Mouse (Mus musculus) neural tube, embryonic 13.5 days (tissue): ENCODE results near the gene C1qtnf5. TPM values are rescaled to one million over a fixed set of nuclear protein-coding genes. Genes with fewer than 3 reads are reported as not detected.
A peak's percentile ranks its signal among the peaks of the same experiment; 100 is the strongest.

Experiments
- ATAC-seq: fragments of 200-750 bp; cut with Nextera tagmentation; 2 replicates; pipeline ENCODE4 v1.8.0; 2017; ENCODE audit warnings: low read depth, mild to moderate bottlenecking, moderate TSS enrichment, moderate library complexity
- H3K27ac ChIP-seq: fragments of 300-500 bp; sonication (generic); replicated peaks from 2 replicates; pipeline ENCODE4 v1.5.1; 2015; ENCODE audit warnings: moderate library complexity, mild to moderate bottlenecking, inconsistent platforms
- H3K27me3 ChIP-seq: fragments of 300-500 bp; sonication (generic); 2 replicates; pipeline ENCODE4 v1.6.1; 2015; ENCODE audit warnings: mild to moderate bottlenecking, inconsistent platforms
- H3K36me3 ChIP-seq: fragments of 300-500 bp; sonication (generic); 2 replicates; pipeline ENCODE4 v1.6.1; 2015; ENCODE audit warnings: mild to moderate bottlenecking, inconsistent platforms
- H3K4me1 ChIP-seq: fragments of 300-500 bp; sonication (generic); replicated peaks from 2 replicates; pipeline ENCODE4 v1.6.1; 2015; ENCODE audit warnings: inconsistent platforms
- H3K4me2 ChIP-seq: fragments of 300-500 bp; sonication (generic); 2 replicates; pipeline ENCODE4 v1.6.1; 2015; ENCODE audit warnings: inconsistent platforms, mild to moderate bottlenecking, moderate library complexity
- H3K4me3 ChIP-seq: fragments of 300-500 bp; sonication (generic); 2 replicates; pipeline ENCODE4 v1.5.1; 2015; ENCODE audit warnings: mild to moderate bottlenecking, inconsistent platforms
- H3K9ac ChIP-seq: fragments of 300-500 bp; sonication (generic); 2 replicates; pipeline ENCODE4 v1.6.1; 2015; ENCODE audit warnings: moderate library complexity, mild to moderate bottlenecking, inconsistent platforms
- H3K9me3 ChIP-seq: fragments of 300-500 bp; sonication (generic); 2 replicates; pipeline ENCODE4 v1.6.1; 2016; ENCODE audit warnings: inconsistent platforms
- WGBS: fragments of 180-500 bp; shearing (Covaris S2); methylation state at CpG from one replicate; pipeline ENCODE4 v1.1.7; 2015; 5-methylcytosine and 5-hydroxymethylcytosine counted together
- polyA plus RNA-seq: library from polyadenylated mRNA; unstranded; fragments of >200 nt; fragmentation: Nextera tagmentation; extraction: Ambion mirVana; gene quantifications from 2 replicates; pipeline ENCODE4 v1.2.1, GENCODE M21; 2015

The C1qtnf5 gene
- polyA plus RNA-seq, 1 experiment from 2014 or later, result 3.6 TPM

DNA sequence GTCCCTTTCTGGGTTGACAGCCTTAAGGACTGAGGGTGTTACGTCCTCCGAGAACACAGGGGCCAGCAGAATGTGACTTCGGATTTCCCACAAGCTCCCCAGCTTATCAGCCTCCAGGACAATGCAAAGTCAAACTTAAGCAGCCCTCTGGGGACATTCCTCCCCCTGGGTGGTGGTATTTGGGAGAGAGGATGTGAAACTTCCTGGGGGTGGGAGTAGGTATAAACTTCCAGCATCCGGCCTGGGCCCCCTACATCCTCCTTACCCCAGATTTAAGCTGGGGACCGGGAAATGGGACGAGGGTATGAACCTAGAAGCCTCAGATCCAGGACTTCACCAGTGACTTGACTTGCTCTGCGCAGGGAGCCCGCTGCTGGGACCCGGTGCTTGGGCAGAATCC, 22.6 kb downstream of the C1qtnf5 start:
- ATAC-seq, result no peak
- peak overlapping the region; percentile 79 for H3K27ac ChIP-seq

DNA sequence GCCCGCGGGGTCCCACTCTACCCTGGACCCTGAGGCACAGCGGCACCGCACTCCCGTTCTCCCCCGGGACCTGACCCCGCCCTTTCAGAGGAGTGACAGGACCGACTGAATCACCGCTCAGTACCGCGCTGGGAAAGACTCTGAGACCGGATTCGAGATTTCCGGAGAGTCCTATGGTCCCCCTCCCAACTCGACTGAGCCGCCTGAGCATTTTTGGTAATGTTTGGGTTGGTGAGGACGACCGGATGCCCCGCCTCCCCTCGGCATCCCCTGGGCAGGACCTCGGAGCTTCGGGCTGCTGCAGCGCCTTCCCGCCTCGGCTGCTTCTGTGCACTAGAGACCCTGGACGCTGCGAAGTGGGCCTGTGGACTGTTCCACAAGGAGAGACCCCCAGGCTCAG, 23.0 kb downstream of the C1qtnf5 start:
- ATAC-seq, result peak; percentile 26; the same call in 1 of the 2 replicates
- Histone ChIP-seq H3K9me3 (no peaks in the 10 kb centered on the region), H3K36me3 (no peaks in the 10 kb centered on the region), H3K9ac (peak overlapping the region; percentile 67), H3K27ac (peak overlapping the region; percentile 79), H3K4me2 (peak overlapping the region; percentile 63), H3K4me3 (peak overlapping the region; percentile 34), H3K27me3 (peaks cover 56% of the 10 kb centered on the region), H3K4me1 (peaks cover 51% of the 10 kb centered on the region)
- under 1% methylated on average over 27 of the region's 27 CpGs for WGBS

More for the DNA sequence above, 22.6 kb downstream of the C1qtnf5 start:
- Histone ChIP-seq H3K36me3 (no peaks in the 10 kb centered on the region), H3K9me3 (no peaks in the 10 kb centered on the region), H3K4me2 (peak overlapping the region; percentile 63), H3K9ac (peak overlapping the region; percentile 67), H3K4me3 (peak overlapping the region; percentile 34), H3K4me1 (peaks cover 50% of the 10 kb centered on the region), H3K27me3 (peaks cover 52% of the 10 kb centered on the region)
- WGBS, result 8% methylated on average over 9 of the region's 9 CpGs

DNA sequence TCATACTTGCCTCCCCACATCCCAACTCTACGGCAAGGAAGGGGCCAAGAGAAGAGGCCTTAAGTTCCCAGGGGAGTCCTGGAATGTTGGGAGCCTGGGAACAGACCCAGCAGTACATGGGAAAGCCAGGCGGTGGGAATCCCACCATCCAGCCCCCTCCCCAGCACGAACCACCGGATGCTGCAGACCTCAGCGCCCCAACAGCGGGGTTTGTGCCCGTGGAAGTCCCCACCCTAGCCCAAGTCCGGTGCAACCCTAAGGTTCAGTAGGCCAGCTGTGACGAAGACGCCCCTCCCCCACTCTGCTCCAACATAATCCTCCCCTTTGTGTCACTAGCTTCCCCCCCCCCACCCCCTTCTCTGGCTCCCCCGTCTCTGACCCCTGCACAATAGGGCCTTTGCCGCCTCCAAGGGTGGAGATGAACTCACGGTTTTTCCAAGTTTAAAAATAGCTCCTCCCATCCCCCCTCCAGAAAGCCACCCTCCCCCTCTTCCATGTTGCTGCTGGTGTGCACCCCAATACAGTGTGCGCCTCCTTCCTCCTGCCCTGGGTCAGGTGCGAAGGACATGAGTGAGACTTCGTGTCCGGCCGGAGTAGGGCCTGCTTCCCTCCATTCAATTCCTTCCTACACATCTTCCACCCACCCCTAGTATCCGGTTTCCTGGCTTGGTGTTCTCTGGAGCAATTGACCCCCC, 23.7 kb downstream of the C1qtnf5 start:
- peak overlapping the region; percentile 79 for H3K27ac ChIP-seq
- 13% methylated on average over 19 of the region's 19 CpGs for WGBS
- H3K4me1 ChIP-seq, result peaks cover 51% of the 10 kb centered on the region
- no peaks in the 10 kb centered on the region for H3K9me3 ChIP-seq
- H3K27me3 ChIP-seq, result peaks cover 63% of the 10 kb centered on the region
- no peaks in the 10 kb centered on the region for H3K36me3 ChIP-seq
- peak; percentile 30; the same call in 1 of the 2 replicates for ATAC-seq
- H3K4me3 ChIP-seq, result peak overlapping the region; percentile 34
- H3K9ac ChIP-seq, result peak overlapping the region; percentile 67
- H3K4me2 ChIP-seq, result peak overlapping the region; percentile 63

DNA sequence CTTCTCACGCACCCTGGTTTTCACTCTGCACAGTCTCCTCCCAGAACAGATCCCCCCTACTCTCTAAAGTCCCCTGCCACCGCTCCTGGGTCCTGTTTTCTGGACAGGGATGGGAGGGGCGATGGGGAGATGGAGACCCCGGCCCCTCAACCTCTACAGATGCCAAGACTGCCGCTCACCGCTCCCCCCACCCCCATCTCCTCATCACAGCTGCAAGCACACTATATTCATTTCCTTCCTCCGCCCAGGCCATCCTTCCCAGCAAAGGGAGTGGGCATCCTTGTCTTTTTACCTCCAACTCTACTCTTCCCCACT, 24.2 kb downstream of the C1qtnf5 start:
- Histone ChIP-seq H3K4me2 (peak overlapping the region; percentile 4; the same call in 1 of the 2 replicates), H3K27ac (peak overlapping the region; percentile 62), H3K9me3 (no peaks in the 10 kb centered on the region), H3K27me3 (peaks cover 68% of the 10 kb centered on the region), H3K36me3 (no peaks in the 10 kb centered on the region), H3K9ac (peak overlapping the region; percentile 38; the same call in 1 of the 2 replicates), H3K4me1 (peaks cover 53% of the 10 kb centered on the region), H3K4me3 (no peak overlapping the region)
- no peak for ATAC-seq
- WGBS, result 39% methylated on average over 7 of the region's 7 CpGs

DNA sequence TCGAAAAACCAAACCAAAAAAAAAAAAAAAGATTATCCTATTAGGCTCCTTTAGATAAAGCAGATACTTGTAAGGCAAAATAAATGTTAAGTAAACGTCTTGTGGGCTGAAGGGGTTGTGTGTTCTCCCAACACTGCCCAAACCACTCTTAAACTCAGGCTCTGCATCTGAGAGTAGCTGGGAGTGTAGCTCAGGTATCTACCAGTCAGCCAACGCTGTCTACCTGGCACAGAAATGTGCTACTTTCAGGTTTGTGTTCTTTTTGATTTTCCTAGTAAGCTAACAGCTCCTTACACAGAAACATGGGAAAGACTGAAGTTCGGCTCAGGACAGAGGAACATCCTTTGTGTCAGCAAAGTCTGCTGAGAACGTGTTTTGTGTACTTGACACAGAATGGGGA, 25.2 kb downstream of the C1qtnf5 start:
- WGBS, result 70% methylated on average over 5 of the region's 5 CpGs
- H3K27me3 ChIP-seq, result peaks cover 78% of the 10 kb centered on the region

DNA sequence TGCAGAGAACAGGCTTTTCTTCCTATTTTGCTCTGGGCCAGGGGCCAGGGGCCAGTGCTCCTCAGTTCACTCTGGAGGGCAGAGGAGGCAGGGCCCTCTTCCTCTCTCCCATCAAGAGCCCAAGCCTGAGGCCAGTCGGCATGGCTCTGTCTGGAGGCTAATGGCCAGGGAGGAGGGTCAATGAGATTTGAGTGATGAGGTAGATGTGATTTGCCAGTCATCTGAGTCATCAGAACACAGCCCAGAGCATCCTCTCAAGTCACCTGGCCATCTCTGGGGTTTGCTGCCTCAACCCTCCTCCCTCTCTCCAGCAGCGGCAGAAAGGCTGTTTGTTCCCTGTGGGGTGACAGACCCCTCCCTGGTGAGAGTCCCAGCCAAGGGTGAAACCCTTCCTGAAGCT, 26.2 kb downstream of the C1qtnf5 start:
- H3K4me2 ChIP-seq, result peak overlapping the region; percentile 84
- H3K4me3 ChIP-seq, result peak overlapping the region; percentile 51
- WGBS, result 19% methylated on average over 2 of the region's 2 CpGs
- peak overlapping the region; percentile 65 for H3K27ac ChIP-seq
- no peaks in the 10 kb centered on the region for H3K36me3 ChIP-seq
- peaks cover 55% of the 10 kb centered on the region for H3K4me1 ChIP-seq
- no peak for ATAC-seq
- no peaks in the 10 kb centered on the region for H3K9me3 ChIP-seq
- peak overlapping the region; percentile 69 for H3K9ac ChIP-seq
- peaks cover 79% of the 10 kb centered on the region for H3K27me3 ChIP-seq

More for the DNA sequence above, 25.2 kb downstream of the C1qtnf5 start:
- H3K4me2 ChIP-seq, result 0 out of 2 replicates have a peak overlapping the region, but pooled peaks have one; percentile 84
- H3K9ac ChIP-seq, result no peak overlapping the region
- H3K4me3 ChIP-seq, result no peak overlapping the region
- no peaks in the 10 kb centered on the region for H3K9me3 ChIP-seq
- H3K36me3 ChIP-seq, result no peaks in the 10 kb centered on the region
- H3K27ac ChIP-seq, result no peak overlapping the region
- ATAC-seq, result no peak
- peaks cover 55% of the 10 kb centered on the region for H3K4me1 ChIP-seq

DNA sequence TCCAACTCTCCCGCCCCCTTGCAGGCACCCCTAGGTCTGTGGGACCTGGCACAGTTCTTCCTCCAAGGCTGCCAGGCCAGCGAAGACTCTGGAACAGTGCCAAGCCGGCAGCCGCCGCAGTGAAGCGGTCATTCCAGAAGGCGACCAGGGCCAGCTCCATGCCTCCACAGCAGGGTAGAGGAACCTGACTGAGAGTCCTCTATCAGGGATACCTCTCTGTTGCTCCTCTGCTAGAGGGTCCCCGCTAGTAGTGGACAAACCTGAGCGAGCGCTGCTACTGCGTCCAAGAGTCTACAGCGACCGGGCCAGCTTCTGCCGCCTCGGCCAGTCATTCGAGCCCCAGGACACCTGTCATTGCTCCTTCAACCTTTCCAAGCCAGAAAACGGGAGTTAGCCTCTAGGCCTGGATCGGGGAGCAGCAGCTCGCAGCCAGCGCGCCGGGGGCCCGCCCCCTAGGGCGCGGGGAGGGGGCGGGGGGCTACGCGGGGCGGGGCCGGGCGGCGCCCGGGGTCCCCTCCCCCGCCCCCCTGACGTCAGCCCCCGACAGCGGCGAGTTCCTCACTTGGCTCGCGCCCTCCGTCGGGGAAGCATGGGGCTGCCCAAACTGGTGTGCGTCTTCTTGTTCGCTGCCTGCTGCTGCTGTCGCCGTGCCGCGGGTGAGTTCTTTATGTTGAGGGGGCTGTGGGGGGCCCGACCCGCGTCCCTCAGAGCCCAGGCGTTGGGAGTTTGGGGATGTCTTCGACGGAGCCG, 27.2 kb downstream of the C1qtnf5 start, which contains the start of gene Mcam:
Gene Mcam, plus strand, starts transcription at position 369 of the 750 bp plus-strand sequence.
- peak; percentile 12; the same call in 1 of the 2 replicates for ATAC-seq
- H3K9me3 ChIP-seq, result no peaks in the 10 kb centered on the region
- H3K4me1 ChIP-seq, result peaks cover 55% of the 10 kb centered on the region
- peak within 1 kb of the TSS; percentile 69 for H3K9ac ChIP-seq
- WGBS, result 1% methylated on average over 39 of the region's 55 CpGs
- H3K4me2 ChIP-seq, result peak within 1 kb of the TSS; percentile 84
- H3K27ac ChIP-seq, result peak within 1 kb of the TSS; percentile 65
- peaks cover 73% of the 10 kb centered on the region for H3K27me3 ChIP-seq
- no peaks in the 10 kb centered on the region for H3K36me3 ChIP-seq
- peak within 1 kb of the TSS; percentile 51 for H3K4me3 ChIP-seq

DNA sequence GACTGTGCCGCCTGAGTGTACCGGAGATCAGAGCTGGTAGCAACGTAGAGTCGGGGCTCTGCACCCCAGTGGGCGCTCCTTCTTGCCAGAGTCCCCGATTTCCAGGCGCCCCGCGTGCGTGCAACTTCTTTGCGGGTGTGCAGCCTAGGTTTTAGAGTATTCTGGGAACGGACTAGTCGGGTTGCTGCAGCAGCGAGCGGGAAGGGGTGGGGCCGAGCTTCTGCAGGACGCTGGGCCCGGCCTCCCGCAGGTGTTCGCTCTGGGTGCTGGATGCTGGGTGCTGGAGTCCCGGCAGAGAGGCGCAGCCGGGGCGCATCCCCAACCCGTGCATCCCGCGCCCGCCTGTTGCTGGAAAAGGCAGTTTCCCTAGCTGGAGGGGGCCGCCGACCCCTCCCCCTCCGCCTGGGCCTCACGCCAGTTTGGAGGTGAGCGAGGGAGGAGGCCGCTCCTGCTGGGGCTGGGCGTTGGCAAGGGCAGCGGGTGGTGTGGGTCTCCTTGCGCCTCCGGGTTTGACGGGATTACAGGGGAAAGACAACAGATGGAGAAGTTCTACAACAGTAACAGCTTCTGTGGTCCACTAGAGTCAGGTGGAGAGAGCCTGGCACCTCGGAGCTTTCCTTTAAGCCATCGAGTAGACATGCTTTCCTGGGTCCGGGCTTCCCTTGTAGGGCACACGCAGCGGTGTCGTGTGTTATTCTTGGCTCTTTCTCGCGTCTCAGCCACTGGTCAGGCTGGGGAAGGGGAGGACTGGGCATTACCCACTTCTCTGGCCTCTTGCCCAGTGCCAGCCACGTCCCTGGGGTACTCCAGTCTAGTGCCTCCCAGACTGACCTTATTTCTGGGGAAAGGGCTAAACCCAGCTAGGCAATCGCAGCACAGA, 28.0 kb downstream of the C1qtnf5 start:
- 3% methylated on average over 49 of the region's 49 CpGs for WGBS
- H3K4me1 ChIP-seq, result peaks cover 48% of the 10 kb centered on the region
- peak overlapping the region; percentile 65 for H3K27ac ChIP-seq
- H3K9me3 ChIP-seq, result no peaks in the 10 kb centered on the region
- peak; percentile 19; the same call in 1 of the 2 replicates for ATAC-seq
- peaks cover 70% of the 10 kb centered on the region for H3K27me3 ChIP-seq
- H3K4me2 ChIP-seq, result peak overlapping the region; percentile 84
- H3K4me3 ChIP-seq, result peak overlapping the region; percentile 51
- peak overlapping the region; percentile 69 for H3K9ac ChIP-seq
- 0 out of 2 replicates have a peak, but pooled peaks cover 2% of the 10 kb centered on the region for H3K36me3 ChIP-seq

DNA sequence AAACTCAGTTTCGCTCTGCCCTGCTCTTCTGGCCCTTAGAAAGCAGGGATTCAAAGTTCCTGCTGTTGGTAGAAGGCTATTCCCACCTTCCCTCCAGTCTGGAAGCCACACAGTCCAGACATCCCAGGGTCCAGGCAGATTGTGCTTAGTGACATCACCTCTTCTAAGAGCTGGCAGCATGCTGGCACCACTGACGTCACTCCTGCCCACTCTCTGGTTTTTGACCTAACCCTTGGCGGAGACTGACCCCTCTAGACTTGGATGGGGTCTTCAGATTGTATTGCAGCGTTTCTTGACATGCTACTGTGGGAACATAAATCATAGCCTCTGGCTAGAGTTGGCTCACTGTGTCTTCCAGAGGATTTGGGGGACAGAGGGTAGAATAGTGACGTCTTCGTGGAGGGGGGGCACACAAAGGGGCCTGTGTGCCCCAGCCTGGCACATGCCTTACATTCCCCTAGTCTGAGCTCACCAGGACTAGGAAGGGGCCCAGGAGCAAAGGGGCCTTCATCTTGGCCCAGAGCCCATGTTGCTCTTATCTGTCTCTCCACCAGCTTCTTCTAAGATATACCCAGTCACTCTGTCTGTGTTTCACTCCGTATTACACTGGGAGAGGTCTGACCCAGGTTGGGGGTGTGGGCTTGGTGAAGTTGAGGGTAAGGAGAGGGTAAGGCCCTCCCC, 28.8 kb downstream of the C1qtnf5 start:
- Histone ChIP-seq H3K27me3 (peaks cover 65% of the 10 kb centered on the region), H3K9me3 (no peaks in the 10 kb centered on the region), H3K9ac (peak overlapping the region; percentile 69), H3K4me2 (peak overlapping the region; percentile 84), H3K36me3 (peaks cover 10% of the 10 kb centered on the region; the same call in 1 of the 2 replicates), H3K4me1 (peaks cover 40% of the 10 kb centered on the region), H3K27ac (peak overlapping the region; percentile 35; the same call in 1 of the 2 replicates), H3K4me3 (peak overlapping the region; percentile 51)
- WGBS, result 53% methylated on average over 7 of the region's 7 CpGs
- ATAC-seq, result peak; percentile 25; the same call in 1 of the 2 replicates

DNA sequence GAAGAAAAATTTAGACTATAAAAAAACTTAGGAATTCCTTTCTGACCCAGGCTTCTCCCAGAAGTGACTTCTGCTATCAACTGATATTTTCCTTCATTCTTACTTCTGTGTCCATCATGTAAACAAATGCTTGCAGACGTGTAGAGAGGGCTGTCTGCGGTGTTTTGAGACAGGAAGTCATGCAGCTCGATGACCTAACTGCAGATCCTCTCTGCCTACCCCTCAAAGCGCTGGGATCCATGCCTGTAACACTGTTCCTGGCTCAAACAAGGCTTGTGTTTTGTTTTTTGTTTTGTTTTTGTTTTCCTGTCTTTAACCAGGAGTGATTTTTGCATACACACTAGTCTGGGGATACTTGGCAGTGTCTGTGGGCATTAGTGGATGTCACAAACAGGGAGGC, 30.8 kb downstream of the C1qtnf5 start:
- H3K4me2 ChIP-seq, result no peak overlapping the region
- 75% methylated on average over 4 of the region's 4 CpGs for WGBS
- no peak overlapping the region for H3K27ac ChIP-seq
- peaks cover 24% of the 10 kb centered on the region for H3K36me3 ChIP-seq
- no peaks in the 10 kb centered on the region for H3K9me3 ChIP-seq
- H3K4me3 ChIP-seq, result no peak overlapping the region
- no peak overlapping the region for H3K9ac ChIP-seq
- H3K27me3 ChIP-seq, result peaks cover 45% of the 10 kb centered on the region
- peaks cover 40% of the 10 kb centered on the region for H3K4me1 ChIP-seq
- no peak for ATAC-seq

DNA sequence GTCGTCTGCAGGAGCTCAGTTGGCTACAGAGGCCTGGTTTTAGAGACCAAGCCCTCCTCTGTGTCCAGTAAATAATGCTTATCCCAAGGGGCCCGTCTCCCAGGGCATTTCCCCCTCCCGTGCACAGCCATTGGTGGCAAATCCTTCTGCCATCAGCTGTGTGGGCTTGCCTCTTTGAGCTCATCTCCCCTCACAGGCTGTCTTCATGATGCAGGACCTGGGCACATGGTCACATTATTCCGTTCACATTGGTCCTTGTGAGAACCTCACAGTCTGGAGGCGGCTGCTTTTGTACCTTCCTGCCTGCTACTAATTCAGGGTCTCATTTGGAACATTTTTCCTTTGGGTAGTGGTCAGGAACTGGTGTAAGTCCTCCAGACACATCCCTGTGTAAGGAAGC, 34.9 kb downstream of the C1qtnf5 start:
- H3K27ac ChIP-seq, result no peak overlapping the region
- no peaks in the 10 kb centered on the region for H3K4me1 ChIP-seq
- H3K36me3 ChIP-seq, result peaks cover 55% of the 10 kb centered on the region
- peaks cover 4% of the 10 kb centered on the region for H3K27me3 ChIP-seq
- WGBS, result 59% methylated on average over 5 of the region's 5 CpGs
- no peak overlapping the region for H3K4me3 ChIP-seq
- no peak overlapping the region for H3K9ac ChIP-seq
- H3K9me3 ChIP-seq, result no peaks in the 10 kb centered on the region
- H3K4me2 ChIP-seq, result no peak overlapping the region
- ATAC-seq, result no peak
